Mouse (Mus musculus): ENCODE data around the gene Nkx2-5.
A peak's percentile ranks its signal among the peaks of the same experiment; 100 is the strongest.

Gene Nkx2-5

GRCm38 (mm10) chr17:26837546-26837985 is 7.2 kb downstream of the Nkx2-5 start:
- no peak for DNase-seq (ENCODE audit: low spot score in 2 of 2)

GRCm38 (mm10) chr17:26836786-26837545 is 7.8 kb downstream of the Nkx2-5 start:
- no peak for DNase-seq (ENCODE audit: low spot score in 2 of 2)

GRCm38 (mm10) chr17:26836377-26836776 is 8.4 kb downstream of the Nkx2-5 start:
- no peak for DNase-seq (ENCODE audit: low spot score in 2 of 2)

GRCm38 (mm10) chr17:26835956-26836355 is 8.9 kb downstream of the Nkx2-5 start:
- DNase-seq (ENCODE audit: low spot score in 2 of 2): no peak

- DNase-seq (ENCODE audit: low spot score in 2 of 2): no peak
Observed at GRCm38 (mm10) chr17:26834966-26835755, 9.6 kb downstream of the Nkx2-5 start.

- DNase-seq (ENCODE audit: low spot score in 2 of 2): no peak
Observed at GRCm38 (mm10) chr17:26834302-26834965, 10.4 kb downstream of the Nkx2-5 start.

GRCm38 (mm10) chr17:26833806-26834205 is 11.0 kb downstream of the Nkx2-5 start:
- no peak for DNase-seq (ENCODE audit: low spot score in 2 of 2)

- peak in 1 of 2 experiments; percentile 7 for DNase-seq (ENCODE audit: low spot score in 2 of 2)
Observed at GRCm38 (mm10) chr17:26826131-26826530, 18.7 kb downstream of the Nkx2-5 start.

- no peak for DNase-seq (ENCODE audit: low spot score in 2 of 2)
Observed at GRCm38 (mm10) chr17:26817776-26818175, 27.0 kb downstream of the Nkx2-5 start.

- DNase-seq (ENCODE audit: low spot score in 2 of 2): no peak
Observed at GRCm38 (mm10) chr17:26816810-26817209, 28.0 kb downstream of the Nkx2-5 start.

- DNase-seq (ENCODE audit: low spot score in 2 of 2): no peak
Observed at GRCm38 (mm10) chr17:26813497-26813896, 31.3 kb downstream of the Nkx2-5 start.

- peak in 1 of 2 experiments; percentile 5 for DNase-seq (ENCODE audit: low spot score in 2 of 2)
Observed at GRCm38 (mm10) chr17:26812607-26813006, 32.2 kb downstream of the Nkx2-5 start.

- DNase-seq (ENCODE audit: low spot score in 2 of 2): no peak
Observed at GRCm38 (mm10) chr17:26802886-26803285, 41.9 kb downstream of the Nkx2-5 start.

- no peak for DNase-seq (ENCODE audit: low spot score in 2 of 2)
Observed at GRCm38 (mm10) chr17:26797379-26798128, 47.3 kb downstream of the Nkx2-5 start.

- DNase-seq (ENCODE audit: low spot score in 2 of 2): no peak
Observed at GRCm38 (mm10) chr17:26795386-26795785, 49.4 kb downstream of the Nkx2-5 start.

- DNase-seq (ENCODE audit: low spot score in 2 of 2): peak; percentile 34 to 44
Observed at GRCm38 (mm10) chr17:26794744-26795143, 50.1 kb downstream of the Nkx2-5 start.

- DNase-seq (ENCODE audit: low spot score in 2 of 2): no peak
Observed at GRCm38 (mm10) chr17:26793068-26793765, 51.6 kb downstream of the Nkx2-5 start.

GRCm38 (mm10) chr17:26792096-26792495 is 52.7 kb downstream of the Nkx2-5 start:
- DNase-seq (ENCODE audit: low spot score in 2 of 2): no peak

- no peak for DNase-seq (ENCODE audit: low spot score in 2 of 2)
Observed at GRCm38 (mm10) chr17:26791580-26791979, 53.2 kb downstream of the Nkx2-5 start.

GRCm38 (mm10) chr17:26790269-26791214 is 54.3 kb downstream of the Nkx2-5 start:
- DNase-seq (ENCODE audit: low spot score in 2 of 2): no peak

All from cerebellum, postnatal 4 days (tissue).